Mouse (Mus musculus): Measurements from ENCODE around the gene Prr36. TPM values are rescaled to one million over a fixed set of nuclear protein-coding genes. Genes with fewer than 3 reads are reported as not detected.

Gene Prr36
- polyA plus RNA-seq, 1 experiment, result not detected

GRCm38 (mm10) chr8:4254001-4254400, 36.7 kb upstream of the Prr36 start:
- no peak overlapping the region for H3K4me3 ChIP-seq (ENCODE audit: insufficient read depth, low read length)
- H3K27ac ChIP-seq (ENCODE audit: insufficient read depth, low read depth, low read length), result no peak overlapping the region
- peaks cover 18% of the 10 kb centered on the region for H3K4me1 ChIP-seq (ENCODE audit: control insufficient read depth, insufficient read depth, low read length)
- TF ChIP-seq CTCF (IDR thresholded peaks at IDR 0.05; ENCODE audit: low read depth, low read length), result no peak
- TF ChIP-seq POLR2A (IDR thresholded peaks at IDR 0.05; ENCODE audit: borderline replicate concordance, low read depth, low read length), result no peak

GRCm38 (mm10) chr8:4252934-4253841, 35.9 kb upstream of the Prr36 start, which contains the start of gene Snapc2:
Gene Snapc2 (plus strand): TSS chr8:4253080.
- no peak for TF ChIP-seq POLR2A (IDR thresholded peaks at IDR 0.05; ENCODE audit: borderline replicate concordance, low read depth, low read length)
- TF ChIP-seq CTCF (IDR thresholded peaks at IDR 0.05; ENCODE audit: low read depth, low read length), result no peak
- peak within 1 kb of the TSS; percentile 98 for H3K4me3 ChIP-seq (ENCODE audit: insufficient read depth, low read length)
- peaks cover 18% of the 10 kb centered on the region for H3K4me1 ChIP-seq (ENCODE audit: control insufficient read depth, insufficient read depth, low read length)
- H3K27ac ChIP-seq (ENCODE audit: insufficient read depth, low read depth, low read length), result peak within 1 kb of the TSS; percentile 51

- Histone ChIP-seq H3K27ac (ENCODE audit: insufficient read depth, low read depth, low read length) (peak overlapping the region; percentile 18), H3K4me3 (ENCODE audit: insufficient read depth, low read length) (peak overlapping the region; percentile 98)
These were observed 35.0 kb upstream of the Prr36 start for GRCm38 (mm10) chr8:4252116-4252760.

DNA sequence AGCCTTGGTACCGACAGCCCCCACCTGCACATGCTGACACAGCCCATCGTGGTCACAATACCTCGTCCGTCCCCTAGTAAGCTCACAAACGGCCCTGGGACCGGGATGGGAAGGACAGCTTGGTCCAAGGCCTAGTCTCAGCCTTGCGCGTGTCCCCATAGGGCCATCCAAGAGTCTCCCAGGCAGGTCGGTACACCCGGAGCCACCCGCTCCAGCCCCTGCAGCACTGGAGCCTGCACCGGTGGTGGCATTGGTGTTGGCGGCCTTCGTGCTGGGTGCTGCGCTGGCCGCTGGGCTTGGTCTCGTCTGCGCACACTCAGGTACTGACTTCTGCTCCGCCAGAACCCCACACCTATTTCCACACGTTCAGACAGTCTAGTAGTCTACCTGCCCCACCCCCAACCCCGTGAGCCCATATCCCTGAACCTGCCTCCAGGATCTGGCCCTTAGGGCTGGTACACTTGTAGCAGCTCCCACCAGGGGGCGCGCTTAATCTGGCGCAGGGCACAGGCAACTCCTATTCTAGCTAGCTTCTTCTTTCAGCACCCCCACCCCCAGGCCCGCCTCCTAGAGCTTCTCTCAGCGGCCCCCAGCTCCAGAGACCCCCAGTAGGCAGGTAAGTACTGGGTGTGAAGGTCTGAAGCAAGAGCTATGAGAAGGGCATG, 33.2 kb upstream of the Prr36 start:
- no peak overlapping the region for H3K4me3 ChIP-seq (ENCODE audit: insufficient read depth, low read length)
- TF ChIP-seq CTCF (IDR thresholded peaks at IDR 0.05; ENCODE audit: low read depth, low read length), result peak; percentile 84
- TF ChIP-seq POLR2A (IDR thresholded peaks at IDR 0.05; ENCODE audit: borderline replicate concordance, low read depth, low read length), result no peak
- no peak overlapping the region for H3K27ac ChIP-seq (ENCODE audit: insufficient read depth, low read depth, low read length)

More at GRCm38 (mm10) chr8:4252116-4252760, 35.0 kb upstream of the Prr36 start:
- peaks cover 18% of the 10 kb centered on the region for H3K4me1 ChIP-seq (ENCODE audit: control insufficient read depth, insufficient read depth, low read length)
- TF ChIP-seq CTCF (IDR thresholded peaks at IDR 0.05; ENCODE audit: low read depth, low read length) (no peak), POLR2A (IDR thresholded peaks at IDR 0.05; ENCODE audit: borderline replicate concordance, low read depth, low read length) (no peak)

GRCm38 (mm10) chr8:4249213-4249612, 32.0 kb upstream of the Prr36 start:
- Histone ChIP-seq H3K4me3 (ENCODE audit: insufficient read depth, low read length) (no peak overlapping the region), H3K27ac (ENCODE audit: insufficient read depth, low read depth, low read length) (no peak overlapping the region), H3K4me1 (ENCODE audit: control insufficient read depth, insufficient read depth, low read length) (peaks cover 18% of the 10 kb centered on the region)
- TF ChIP-seq CTCF (IDR thresholded peaks at IDR 0.05; ENCODE audit: low read depth, low read length), result no peak
- no peak for TF ChIP-seq POLR2A (IDR thresholded peaks at IDR 0.05; ENCODE audit: borderline replicate concordance, low read depth, low read length)

More for the DNA sequence above, 33.2 kb upstream of the Prr36 start:
- peaks cover 18% of the 10 kb centered on the region for H3K4me1 ChIP-seq (ENCODE audit: control insufficient read depth, insufficient read depth, low read length)

GRCm38 (mm10) chr8:4247951-4248540, 30.8 kb upstream of the Prr36 start, which contains the start of gene Tgfbr3l:
Gene Tgfbr3l (plus strand): TSS chr8:4248214.
- TF ChIP-seq POLR2A (IDR thresholded peaks at IDR 0.05; ENCODE audit: borderline replicate concordance, low read depth, low read length), result no peak
- no peak for TF ChIP-seq CTCF (IDR thresholded peaks at IDR 0.05; ENCODE audit: low read depth, low read length)

DNA sequence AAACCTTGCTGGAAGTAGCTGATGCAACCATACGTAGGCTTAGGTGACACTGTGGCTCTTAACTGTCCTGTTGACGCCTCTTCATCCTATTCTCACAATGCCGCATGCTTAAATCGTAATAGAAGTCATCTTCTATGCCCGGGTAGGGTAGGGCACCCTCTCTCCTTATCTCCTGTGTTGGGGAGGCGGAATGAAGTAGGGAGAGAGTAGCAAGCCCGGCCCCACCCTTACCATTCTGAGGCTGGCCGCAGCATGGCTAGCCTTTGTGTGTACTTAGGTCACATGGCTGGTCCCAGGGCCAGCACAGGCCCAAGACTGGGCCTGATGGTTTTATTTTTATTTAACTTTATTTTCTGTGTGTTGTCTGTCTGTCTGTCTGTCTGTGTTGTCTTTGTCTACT, 30.0 kb upstream of the Prr36 start:
- no peak overlapping the region for H3K4me3 ChIP-seq (ENCODE audit: insufficient read depth, low read length)
- H3K27ac ChIP-seq (ENCODE audit: insufficient read depth, low read depth, low read length), result no peak overlapping the region
- no peak for TF ChIP-seq POLR2A (IDR thresholded peaks at IDR 0.05; ENCODE audit: borderline replicate concordance, low read depth, low read length)
- no peak for TF ChIP-seq CTCF (IDR thresholded peaks at IDR 0.05; ENCODE audit: low read depth, low read length)
- H3K4me1 ChIP-seq (ENCODE audit: control insufficient read depth, insufficient read depth, low read length), result peaks cover 9% of the 10 kb centered on the region

More at GRCm38 (mm10) chr8:4247951-4248540, 30.8 kb upstream of the Prr36 start, which contains the start of gene Tgfbr3l:
- Histone ChIP-seq H3K4me1 (ENCODE audit: control insufficient read depth, insufficient read depth, low read length) (peaks cover 13% of the 10 kb centered on the region), H3K27ac (ENCODE audit: insufficient read depth, low read depth, low read length) (no peak within 1 kb of the TSS), H3K4me3 (ENCODE audit: insufficient read depth, low read length) (no peak within 1 kb of the TSS)

GRCm38 (mm10) chr8:4245737-4246136, 28.5 kb upstream of the Prr36 start:
- H3K4me3 ChIP-seq (ENCODE audit: insufficient read depth, low read length), result no peak overlapping the region
- H3K4me1 ChIP-seq (ENCODE audit: control insufficient read depth, insufficient read depth, low read length), result no peaks in the 10 kb centered on the region
- H3K27ac ChIP-seq (ENCODE audit: insufficient read depth, low read depth, low read length), result no peak overlapping the region
- TF ChIP-seq CTCF (IDR thresholded peaks at IDR 0.05; ENCODE audit: low read depth, low read length) (no peak), POLR2A (IDR thresholded peaks at IDR 0.05; ENCODE audit: borderline replicate concordance, low read depth, low read length) (no peak)

DNA sequence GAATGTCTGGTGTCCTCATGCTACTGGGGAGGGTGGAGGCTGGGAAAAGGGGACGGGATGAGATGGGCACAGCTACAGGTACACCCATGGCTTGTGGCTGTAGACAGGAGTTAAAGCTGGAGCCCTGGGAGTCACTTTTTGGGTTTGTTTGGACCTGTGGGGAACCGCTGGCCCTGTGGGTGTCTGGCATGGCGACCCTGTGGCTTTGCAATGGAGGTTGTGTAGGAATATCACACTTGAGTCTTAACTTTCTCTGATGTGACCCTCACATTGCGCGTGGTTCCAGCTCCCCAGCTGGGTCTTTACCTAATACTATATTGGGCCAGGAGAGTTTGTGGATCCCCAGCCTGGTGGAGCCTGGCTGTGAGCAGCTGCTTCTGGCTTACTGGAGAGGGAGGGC, 27.8 kb upstream of the Prr36 start:
- Histone ChIP-seq H3K27ac (ENCODE audit: insufficient read depth, low read depth, low read length) (no peak overlapping the region), H3K4me3 (ENCODE audit: insufficient read depth, low read length) (no peak overlapping the region), H3K4me1 (ENCODE audit: control insufficient read depth, insufficient read depth, low read length) (peaks cover 6% of the 10 kb centered on the region)
- TF ChIP-seq CTCF (IDR thresholded peaks at IDR 0.05; ENCODE audit: low read depth, low read length), result no peak
- TF ChIP-seq POLR2A (IDR thresholded peaks at IDR 0.05; ENCODE audit: borderline replicate concordance, low read depth, low read length), result no peak

All from bone marrow macrophage, adult 2 months (primary cell).